7 mouse cellular contexts compared by ENCODE assay signal in the genomic region with DNA sequence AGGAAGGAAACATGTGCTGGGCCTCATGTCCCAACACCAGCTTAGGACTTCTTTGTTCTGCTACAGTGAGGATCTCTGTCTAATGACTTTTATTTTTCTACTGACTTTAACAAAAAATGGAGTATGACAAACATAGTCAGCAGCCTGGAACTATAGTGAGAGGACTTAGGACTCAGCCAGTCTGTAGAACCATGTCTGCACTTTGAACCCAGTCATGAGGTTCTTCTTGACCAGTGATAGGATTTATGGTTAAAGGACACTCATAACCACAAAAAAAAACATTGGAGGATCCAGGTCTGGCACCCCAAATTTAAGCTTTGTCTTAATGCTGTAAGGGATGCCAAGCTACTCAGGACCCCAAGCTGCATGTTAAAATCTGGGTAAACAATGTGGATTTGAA.
"Had no signal": no experiment of that assay in that cellular context is flagged by ENCODE, and none has a peak within 500 bp of the region (broad histone marks: within the 10 kb centered on the region; RNA-seq: fewer than 3 reads in every experiment).

No protein-coding gene starts in this region.

- DNase-seq: lung, adult 2 months; lung, postnatal 14 days; lung, postnatal 36 days; right cerebral cortex, postnatal 14 days; thymus, adult 2 months; thymus, postnatal 25 days; thymus, postnatal 4 days had no signal
